Mouse (Mus musculus): ENCODE measurements around the gene Capn10.

- TF ChIP-seq POLR2A (IDR thresholded peaks at IDR 0.05; ENCODE audit: extremely low read depth, insufficient read depth, low read length), result peak; percentile 43; the same call in 1 of the 2 replicates
- peak; percentile 77 for TF ChIP-seq CTCF (IDR thresholded peaks at IDR 0.05; ENCODE audit: low read depth, low read length)
These were observed 23.8 kb upstream of the Capn10 start, which contains the start of gene Rnpepl1 for GRCm38 (mm10) chr1:92910239-92910885.

Measured in liver, adult 2 months (tissue).